Mouse (Mus musculus): ENCODE measurements around the gene Gas2l2.

DNA sequence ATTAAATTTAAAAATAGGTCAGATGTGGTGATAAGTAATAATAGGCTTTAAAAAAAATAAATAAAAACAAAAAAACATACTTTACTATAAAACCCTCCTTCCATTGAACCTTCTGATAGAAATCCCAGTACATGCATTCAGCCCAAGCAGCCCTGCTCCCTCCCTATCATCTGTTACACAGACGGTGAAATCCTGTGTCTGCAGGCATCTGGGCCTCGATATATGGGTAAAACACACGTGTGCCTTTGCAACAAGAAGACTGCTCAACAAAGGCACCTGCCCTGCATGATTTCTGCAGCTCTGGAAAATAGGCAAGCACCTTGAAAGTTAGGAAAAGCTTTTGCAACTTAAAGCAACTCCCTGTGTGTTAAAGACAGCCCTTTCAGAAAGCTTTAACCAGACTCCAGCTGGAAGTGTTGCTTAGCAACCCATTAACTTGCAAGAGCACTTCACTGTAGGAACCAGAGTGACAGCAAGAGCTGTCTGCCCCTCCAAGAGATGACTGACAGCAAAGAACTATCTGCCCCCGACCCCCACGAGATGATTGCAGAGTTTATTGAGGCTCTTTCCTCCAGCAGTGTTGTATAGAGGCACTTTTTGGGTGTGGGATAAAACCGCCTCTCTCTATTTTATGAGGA, 34.3 kb downstream of the Gas2l2 start:
- no peak for TF ChIP-seq CTCF (IDR thresholded peaks at IDR 0.05; ENCODE audit: control insufficient read depth, insufficient read depth, low read length)
- TF ChIP-seq POLR2A (IDR thresholded peaks at IDR 0.05; ENCODE audit: borderline replicate concordance, control insufficient read depth, low read depth, low read length): no peak

Data from bone marrow, adult 2 months (tissue).